Mouse (Mus musculus) kidney, postnatal 36 days (tissue): ENCODE data around the gene Efs.
"Not testable (repeated sequence)": the region's sequence is repeated elsewhere in the genome, so short reads cannot be mapped to it uniquely, and the experiment has no call there.

Experiments used
- DNase-seq, 2 experiments: peaks; one replicate each; pipeline ENCODE4 v3.0.0; 2021 to 2022; ENCODE audit warnings: mixed read lengths in 2 of 2

Efs gene

GRCm38 (mm10) chr14:54925349-54926342, at the start of gene Efs:
Gene Efs, minus strand, starts transcription at chr14:54926126.
- peak; percentile 33 to 73 for DNase-seq

GRCm38 (mm10) chr14:54974068-54974791, 48.3 kb upstream of the Efs start:
- DNase-seq, result no peak

- not testable (repeated sequence) for DNase-seq
These were observed 46.9 kb upstream of the Efs start for GRCm38 (mm10) chr14:54972786-54973185.

- DNase-seq, result no peak
These were observed 42.4 kb upstream of the Efs start for GRCm38 (mm10) chr14:54968344-54968743.

GRCm38 (mm10) chr14:54967874-54968273, 41.9 kb upstream of the Efs start:
- no peak for DNase-seq

- no peak for DNase-seq
These were observed 40.5 kb upstream of the Efs start, which contains the start of gene Myh6 for GRCm38 (mm10) chr14:54966320-54966977. Gene Myh6, minus strand, starts transcription at chr14:54966927.

- no peak for DNase-seq
These were observed 39.7 kb upstream of the Efs start for GRCm38 (mm10) chr14:54965631-54966030.

- no peak for DNase-seq
These were observed 39.1 kb upstream of the Efs start for GRCm38 (mm10) chr14:54965044-54965443.

GRCm38 (mm10) chr14:54963727-54964126, 37.8 kb upstream of the Efs start:
- no peak for DNase-seq

GRCm38 (mm10) chr14:54962714-54963113, 36.8 kb upstream of the Efs start:
- DNase-seq, result no peak

GRCm38 (mm10) chr14:54961487-54961886, 35.6 kb upstream of the Efs start:
- DNase-seq, result no peak

GRCm38 (mm10) chr14:54960769-54961168, 34.8 kb upstream of the Efs start:
- DNase-seq, result no peak

GRCm38 (mm10) chr14:54959853-54960613, 34.1 kb upstream of the Efs start:
- not testable (repeated sequence) for DNase-seq

GRCm38 (mm10) chr14:54959197-54959596, 33.3 kb upstream of the Efs start:
- no peak for DNase-seq

GRCm38 (mm10) chr14:54958503-54958902, 32.6 kb upstream of the Efs start:
- no peak for DNase-seq

- no peak for DNase-seq
These were observed 30.6 kb upstream of the Efs start for GRCm38 (mm10) chr14:54956533-54956932.

- DNase-seq, result no peak
These were observed 29.6 kb upstream of the Efs start for GRCm38 (mm10) chr14:54955481-54955880.

GRCm38 (mm10) chr14:54954474-54954873, 28.5 kb upstream of the Efs start:
- DNase-seq, result no peak

- DNase-seq, result no peak
These were observed 27.8 kb upstream of the Efs start for GRCm38 (mm10) chr14:54953664-54954206.

GRCm38 (mm10) chr14:54951587-54951986, 25.7 kb upstream of the Efs start:
- no peak for DNase-seq

- no peak for DNase-seq
These were observed 24.6 kb upstream of the Efs start for GRCm38 (mm10) chr14:54950493-54950892.

- no peak for DNase-seq
These were observed 22.9 kb upstream of the Efs start for GRCm38 (mm10) chr14:54948781-54949180.
